Mouse (Mus musculus): ENCODE measurements at regions not wholly inside any gene's neighbourhood (a gene's known extent, or its start where the extent isn't known, plus 50 kb on each side); places are given as distances from the start of the nearest gene placed in this dataset.
"Not testable (repeated sequence)": the region's sequence is repeated elsewhere in the genome, so short reads cannot be mapped to it uniquely, and the experiment has no call there.

DNA sequence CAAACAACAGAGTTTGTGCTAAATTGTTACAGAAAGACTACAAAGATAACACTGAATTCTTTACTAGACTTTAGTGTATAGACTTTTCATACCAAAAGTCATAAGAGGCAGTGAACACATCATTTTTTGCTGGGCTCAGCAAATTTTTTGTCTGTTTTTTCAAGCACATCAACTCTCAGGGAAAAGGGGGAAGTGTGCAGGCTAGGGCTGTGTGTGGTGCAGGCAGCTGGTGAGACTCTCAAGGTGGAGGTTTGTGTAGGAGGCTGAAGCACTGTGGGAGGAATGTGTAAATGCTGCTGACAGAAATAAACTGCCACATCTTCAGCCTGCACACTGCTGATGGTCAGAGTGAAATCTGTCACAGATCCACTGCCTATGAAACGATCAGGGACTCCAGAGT is 405.6 kb downstream of the Rpia start:
- TF ChIP-seq HCFC1 (IDR thresholded peaks at IDR 0.05; ENCODE audit: borderline replicate concordance, insufficient read depth, low read length); ZNF384 (IDR thresholded peaks at IDR 0.05; ENCODE audit: low read depth, low read length); ZC3H11A (IDR thresholded peaks at IDR 0.05; ENCODE audit: borderline replicate concordance, low read depth, low read length); CHD2 (IDR thresholded peaks at IDR 0.05; ENCODE audit: low read depth, low read length): not testable (repeated sequence)
- TF ChIP-seq MAFK (IDR thresholded peaks at IDR 0.05; ENCODE audit: insufficient read depth, low read depth, low read length): 0 out of 2 replicates have a peak, but pooled peaks have one; percentile 11
